Mouse (Mus musculus) retina, adult 2 months (tissue): ENCODE data around the gene Pde10a.

ENCODE experiments used
- DNase-seq: peaks from one replicate; pipeline ENCODE4 v3.0.0-alpha.2; 2012; ENCODE audit warnings: low read depth, low spot score

Pde10a gene

DNA sequence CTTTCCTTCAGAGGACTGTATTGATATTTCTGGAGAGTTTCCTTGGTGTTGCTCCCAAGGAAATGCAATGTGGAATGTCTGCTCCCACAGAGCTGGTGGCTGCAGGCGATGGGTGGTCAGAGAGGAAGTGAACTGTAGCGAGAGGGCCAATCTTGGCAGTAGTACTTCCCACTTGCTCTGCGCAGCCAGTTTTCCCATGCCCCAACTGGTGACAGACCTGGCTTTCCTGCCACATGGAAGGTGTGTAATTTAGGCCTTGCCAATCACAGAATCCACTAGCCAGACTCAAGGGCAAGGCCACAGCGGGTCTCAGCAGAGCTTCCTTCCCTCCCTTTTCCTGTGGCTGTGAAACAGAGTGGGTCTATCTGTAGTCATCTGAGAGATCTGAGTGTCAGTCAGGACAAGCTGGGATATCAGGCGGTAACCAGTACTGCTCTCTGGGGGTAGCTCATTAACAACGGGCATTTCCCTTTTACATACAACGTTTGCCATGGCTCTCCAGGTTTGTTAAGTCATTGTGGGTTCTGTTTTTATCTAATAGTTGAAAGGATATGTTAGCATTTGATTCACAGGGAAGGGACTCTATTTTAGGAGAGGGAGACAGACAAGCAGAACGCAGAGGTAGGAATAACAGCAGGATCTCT, 316.8 kb downstream of the Pde10a start:
- DNase-seq, result no peak

DNA sequence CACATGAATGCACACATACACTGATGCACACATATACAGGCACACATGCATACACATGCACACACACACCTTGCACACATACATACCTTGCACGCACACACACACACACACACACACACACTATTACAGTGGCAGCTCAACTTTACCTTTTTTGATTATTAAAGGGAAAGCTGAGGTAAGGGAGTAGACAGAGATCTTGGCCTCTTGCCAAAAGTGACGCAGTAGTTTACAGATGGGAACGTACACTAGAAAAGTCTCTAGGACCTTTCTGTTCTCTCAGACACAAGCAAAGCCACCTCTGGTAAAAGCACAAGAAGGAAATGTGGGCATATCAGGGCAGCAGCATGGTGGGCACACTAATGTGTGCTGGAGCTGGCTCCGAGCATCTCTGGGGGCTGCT, 317.5 kb downstream of the Pde10a start:
- no peak for DNase-seq

DNA sequence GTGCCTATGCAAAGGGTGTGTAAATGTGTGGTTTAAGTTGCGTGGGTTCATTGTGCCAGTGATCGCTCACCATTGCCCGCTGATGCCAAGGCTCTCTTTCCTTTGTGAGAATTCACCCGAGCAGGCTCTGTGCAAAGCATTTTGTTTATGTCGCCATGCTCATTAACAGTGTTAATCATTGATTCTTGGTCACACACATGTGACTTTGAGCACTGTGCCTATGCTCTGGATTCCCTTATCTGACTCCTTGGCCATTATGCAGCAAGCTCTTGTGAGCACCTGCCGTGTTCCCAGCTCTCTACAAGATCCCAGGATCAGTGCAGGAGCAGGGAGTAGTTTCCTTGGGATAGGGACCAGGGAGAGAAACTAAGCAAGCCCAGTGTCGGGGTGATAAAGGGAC, 318.8 kb downstream of the Pde10a start:
- no peak for DNase-seq

DNA sequence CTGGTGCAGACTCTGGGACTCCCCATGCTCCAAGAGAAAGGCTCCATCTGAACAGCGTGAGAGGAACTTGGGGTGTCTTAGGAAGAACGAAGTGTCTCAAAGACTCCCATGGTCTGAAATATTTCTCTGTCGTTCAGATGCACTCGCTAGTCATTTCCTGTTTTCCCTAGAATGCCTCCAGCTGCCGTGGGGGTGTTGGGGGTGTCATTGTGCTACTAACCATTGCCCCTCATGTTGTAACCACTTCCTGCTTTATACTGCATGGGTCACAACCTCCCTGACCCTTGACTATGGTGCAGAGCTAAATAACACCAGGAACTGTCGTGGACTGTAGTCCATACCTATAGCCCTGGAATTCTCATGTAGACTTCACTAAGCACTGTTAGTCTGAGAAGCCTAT, 321.3 kb downstream of the Pde10a start:
- no peak for DNase-seq

DNA sequence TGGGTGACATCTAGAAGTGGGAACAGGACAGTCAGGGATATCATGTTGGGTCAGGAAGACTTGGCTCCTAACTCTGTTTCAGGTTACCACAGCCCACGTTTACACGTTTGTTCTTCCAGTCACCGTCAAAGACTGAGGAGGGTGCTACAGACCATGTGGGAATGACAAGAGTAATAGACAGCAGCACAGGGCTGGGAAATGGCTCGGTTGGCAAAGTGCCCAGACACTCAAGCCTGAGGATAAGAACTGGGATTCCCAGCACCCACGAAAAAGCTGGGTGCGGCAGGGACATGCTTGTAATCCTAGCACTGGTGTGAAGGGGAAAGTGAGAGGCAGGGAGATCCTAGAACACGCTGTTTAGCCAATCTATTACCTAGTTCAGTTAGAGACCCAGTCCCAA, 322.4 kb downstream of the Pde10a start:
- no peak for DNase-seq

DNA sequence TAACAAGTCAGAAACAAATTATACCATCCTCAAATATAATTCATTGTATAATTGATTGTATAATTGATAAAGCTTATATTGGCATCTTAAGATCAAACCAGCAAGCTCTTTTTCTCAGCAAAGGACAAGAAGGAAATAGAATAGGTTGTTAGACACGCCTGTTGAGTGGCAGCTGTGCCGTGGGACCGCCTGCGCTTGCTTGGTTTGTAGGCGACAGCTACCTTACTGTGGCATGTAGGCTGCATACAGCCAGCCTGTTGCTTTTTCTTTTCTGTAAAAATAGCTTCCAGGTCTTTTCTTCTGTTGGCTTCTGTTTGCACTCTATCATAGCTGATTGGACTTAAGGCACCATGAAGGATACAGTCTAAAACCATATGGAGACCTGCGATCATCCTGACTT, 326.7 kb downstream of the Pde10a start:
- no peak for DNase-seq

DNA sequence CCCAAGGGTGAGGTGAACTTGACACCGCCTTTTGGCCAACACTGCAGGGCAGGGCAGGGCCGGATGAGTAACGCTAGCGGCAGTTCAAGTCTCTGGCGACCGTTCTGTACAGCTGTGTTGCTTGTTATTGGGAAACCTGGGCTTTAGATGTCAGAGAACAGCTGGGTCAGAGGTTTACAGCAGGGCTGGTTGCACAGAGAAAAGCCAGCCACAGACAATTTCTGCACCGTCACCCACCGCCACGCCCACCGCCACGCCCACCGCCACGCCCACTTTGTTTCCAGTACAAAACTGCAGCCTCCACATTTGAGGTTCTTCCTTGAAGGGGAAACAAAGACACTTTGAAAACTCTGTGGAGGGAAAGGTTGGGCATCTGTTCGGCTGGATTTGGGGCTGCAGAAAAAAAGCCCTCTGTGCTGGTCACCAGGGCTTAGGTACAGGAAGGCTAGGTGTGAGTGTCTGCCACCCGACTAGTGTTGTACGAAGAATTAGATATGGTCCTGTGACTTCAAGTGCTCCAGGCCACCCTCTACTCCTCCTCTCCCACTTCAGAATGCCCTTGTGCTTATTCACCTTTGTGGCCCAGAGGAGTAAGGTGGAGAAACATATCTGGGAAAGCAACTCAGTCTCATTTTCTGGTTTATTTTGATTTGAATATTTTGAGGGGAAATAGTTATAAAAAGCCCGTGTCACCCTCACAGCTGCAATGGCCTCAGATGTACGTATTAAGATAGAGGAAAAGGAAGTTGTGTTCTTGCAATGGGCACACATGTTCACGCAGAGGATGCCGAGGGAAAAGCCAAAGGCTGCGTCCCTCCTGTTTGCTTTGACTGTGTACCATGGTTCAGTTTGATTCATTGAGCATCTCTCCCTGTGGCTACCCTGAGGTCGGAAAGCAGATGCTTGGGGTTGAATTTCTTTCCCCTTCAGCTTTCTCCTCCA, 331.5 kb downstream of the Pde10a start:
- DNase-seq, result no peak

DNA sequence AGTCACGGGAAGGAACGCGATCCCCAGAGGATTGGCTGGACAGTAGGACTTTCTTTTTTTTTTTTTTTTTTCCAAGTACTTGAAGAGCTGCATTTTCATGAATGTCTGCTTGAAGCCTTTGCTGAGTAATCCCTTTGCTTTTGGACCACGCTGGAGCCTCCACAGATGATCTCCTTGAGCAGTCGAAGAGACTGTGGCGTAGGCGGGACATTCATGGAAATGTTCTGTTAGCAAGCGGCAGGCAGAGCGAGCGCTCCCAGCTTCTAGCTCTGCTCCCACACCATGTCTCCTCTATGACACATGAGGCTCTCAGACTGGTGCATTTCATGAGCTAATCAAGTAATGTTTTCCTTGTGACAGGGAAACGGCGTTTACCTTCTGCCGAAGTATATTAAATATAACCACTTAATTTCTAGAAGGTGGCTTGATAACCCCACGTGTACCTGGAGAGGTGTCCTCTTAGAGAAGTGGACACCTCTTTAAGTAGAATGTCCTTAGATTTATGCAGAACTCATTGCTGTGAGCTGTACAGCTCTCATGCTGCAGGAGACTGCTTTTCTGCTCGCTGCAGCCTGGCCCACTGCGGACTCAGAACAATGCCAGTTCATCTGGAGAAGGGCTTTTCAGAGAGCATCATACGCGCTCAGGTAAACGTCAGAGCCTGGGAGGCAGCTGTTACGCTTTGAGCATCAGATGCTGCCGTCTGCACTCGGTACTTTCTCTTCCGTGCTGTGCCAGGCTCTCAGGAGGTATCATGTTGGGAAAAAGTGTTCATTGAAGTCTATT, 333.7 kb downstream of the Pde10a start:
- no peak for DNase-seq

DNA sequence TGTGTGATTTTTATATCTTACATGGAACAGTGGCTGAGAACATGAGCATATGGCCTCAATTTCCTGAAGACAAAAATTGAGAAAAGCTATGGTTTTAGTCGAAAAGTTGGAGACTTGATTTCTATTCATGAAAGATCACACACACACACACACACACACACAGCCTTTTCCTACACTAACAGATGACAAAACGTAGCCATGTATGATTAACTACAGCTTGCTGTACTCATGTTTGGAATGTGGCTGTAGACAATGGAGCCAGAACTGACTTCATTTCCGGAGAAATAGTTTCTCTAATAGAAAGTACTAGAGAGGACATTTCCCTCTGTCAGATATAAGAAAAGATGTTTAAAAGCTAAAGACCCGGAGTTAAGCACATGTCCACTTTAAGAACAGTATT, 334.3 kb downstream of the Pde10a start:
- no peak for DNase-seq

DNA sequence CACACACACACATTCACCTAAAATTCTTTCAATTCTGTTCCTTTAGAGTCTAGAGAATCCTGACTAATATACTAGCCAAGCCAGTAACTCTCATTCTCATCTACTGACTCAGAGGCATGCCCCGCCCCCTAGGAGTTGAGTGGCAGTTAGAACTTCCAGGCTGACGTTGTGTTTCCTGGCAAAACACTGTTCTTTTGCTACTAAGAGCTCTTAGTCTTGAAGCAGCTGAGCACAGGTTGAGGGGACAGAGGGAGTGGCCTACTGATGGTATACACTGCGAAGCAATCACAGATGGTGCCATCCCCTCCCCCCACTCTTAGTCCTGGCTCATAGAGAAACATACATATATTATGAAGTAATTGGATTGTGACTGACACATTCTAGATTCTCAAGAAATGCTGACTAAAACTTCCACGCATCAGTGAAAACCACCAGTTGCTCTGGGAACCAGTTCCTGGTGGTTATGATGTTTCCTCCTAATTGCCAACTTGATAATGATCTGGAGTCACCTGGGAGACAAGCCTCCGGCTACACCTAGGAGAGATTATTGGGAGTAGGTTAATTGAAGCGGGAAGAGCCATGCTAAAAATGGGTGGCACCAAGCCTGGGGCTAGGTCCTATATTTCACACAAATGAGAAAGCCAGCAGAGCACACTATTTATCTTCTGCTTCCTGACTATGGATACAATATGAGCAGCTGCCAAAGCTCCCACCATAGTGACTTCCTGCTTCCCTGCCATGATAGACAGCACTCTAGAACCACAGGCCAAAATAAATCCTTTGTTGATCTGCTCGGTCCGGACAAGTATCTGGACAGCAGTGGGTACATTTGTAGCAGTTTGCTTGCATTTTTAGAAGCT, 339.7 kb downstream of the Pde10a start:
- DNase-seq, result no peak

DNA sequence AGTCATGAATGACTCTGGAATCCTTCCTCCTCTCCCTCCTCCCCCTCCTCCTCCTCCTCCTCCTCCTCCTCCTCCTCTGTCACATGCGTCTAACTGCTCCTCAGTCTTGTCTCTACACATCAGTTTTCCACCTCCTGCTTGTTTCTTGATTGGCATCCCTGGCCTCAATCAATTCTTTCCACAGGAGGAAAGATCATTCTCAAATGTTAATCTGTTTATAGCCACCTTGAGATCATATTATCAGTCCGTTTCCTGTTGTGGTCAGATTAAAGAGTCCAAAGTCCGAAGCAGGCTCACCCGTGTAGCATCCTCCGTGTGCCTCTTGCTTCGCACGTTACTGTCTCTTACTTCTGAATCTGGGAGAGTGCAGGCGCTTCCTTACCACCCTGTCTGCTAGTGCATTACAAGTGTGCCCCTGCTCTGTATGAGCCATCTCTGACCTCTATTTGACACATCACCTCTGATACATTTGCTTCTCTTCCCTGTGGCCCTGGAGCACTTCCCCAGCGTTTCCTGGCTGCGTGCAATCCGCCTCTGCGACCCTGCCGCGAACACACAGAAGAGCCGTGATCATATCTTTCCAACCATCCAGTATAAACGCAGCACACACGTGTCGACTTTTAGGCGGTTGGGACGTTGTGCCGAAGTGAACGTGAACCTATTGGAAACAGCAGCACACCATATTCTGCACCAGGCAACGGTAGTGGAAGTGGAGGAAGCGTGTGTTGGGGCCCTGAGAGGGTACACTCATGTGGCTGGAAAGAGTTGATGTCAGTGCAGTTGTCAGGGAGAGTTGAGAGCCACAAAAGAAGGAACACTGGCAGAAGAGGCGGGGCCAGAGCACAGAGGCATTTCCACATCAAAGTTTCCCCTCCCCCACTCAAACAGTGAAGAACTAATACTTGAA, 342.4 kb downstream of the Pde10a start:
- no peak for DNase-seq

DNA sequence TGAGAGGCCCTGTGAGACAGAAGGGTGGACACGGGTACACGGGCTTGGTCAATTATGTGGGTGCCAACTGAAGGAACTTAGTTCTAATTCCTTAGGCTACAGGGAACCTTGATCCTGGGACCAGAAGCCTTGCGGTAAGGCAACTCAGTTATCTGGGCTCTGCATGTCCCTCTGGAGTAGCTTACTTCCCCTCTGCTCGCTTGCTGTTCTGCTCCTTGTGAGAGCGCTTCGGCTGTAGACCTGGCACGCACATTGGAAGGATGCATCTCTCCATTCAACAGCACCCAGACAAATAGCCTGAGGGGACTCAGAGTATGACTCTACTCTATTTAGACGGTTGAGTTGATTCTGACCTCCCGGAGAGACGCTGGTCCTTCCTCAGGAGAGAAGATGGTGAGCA, 344.1 kb downstream of the Pde10a start:
- DNase-seq, result no peak

DNA sequence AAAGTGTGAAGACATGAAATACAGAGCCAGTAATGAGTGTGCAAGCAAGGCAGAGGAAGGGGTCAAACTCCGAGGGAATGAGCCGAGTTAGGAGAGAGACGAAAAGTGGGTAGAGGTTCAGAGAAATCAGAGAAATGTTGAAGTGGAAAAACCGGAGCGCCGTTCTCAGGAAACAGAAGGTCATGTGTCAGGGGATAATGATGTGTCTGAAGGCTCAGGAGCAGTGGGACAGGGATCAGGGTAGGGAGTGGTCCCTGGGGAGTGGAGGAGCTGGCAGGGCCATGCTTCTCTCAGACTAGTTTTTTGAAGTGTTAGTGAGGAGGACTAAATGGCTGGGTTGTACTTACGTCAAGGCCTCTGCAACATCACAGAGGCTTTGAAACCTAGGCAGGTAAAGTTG, 345.7 kb downstream of the Pde10a start:
- DNase-seq, result no peak

DNA sequence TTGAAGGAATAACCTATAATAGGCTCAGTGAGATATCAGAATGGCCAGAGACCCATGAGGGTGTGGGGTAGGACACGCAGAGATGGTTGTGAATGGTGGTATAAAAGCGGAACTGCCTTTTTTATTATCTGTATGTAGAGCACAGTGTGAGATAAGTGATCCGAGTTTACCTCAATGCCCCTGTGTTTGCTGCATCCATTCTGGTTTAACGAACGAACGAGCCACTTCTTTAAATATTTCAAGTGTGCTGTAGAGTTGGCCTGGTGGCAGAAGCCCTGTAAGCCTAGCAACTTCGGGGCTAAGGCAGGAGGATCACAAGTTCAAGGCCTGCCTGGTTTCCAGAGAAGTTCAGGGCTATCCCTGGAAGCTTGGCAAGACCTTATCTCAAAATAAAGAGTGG, 346.2 kb downstream of the Pde10a start:
- DNase-seq, result no peak

DNA sequence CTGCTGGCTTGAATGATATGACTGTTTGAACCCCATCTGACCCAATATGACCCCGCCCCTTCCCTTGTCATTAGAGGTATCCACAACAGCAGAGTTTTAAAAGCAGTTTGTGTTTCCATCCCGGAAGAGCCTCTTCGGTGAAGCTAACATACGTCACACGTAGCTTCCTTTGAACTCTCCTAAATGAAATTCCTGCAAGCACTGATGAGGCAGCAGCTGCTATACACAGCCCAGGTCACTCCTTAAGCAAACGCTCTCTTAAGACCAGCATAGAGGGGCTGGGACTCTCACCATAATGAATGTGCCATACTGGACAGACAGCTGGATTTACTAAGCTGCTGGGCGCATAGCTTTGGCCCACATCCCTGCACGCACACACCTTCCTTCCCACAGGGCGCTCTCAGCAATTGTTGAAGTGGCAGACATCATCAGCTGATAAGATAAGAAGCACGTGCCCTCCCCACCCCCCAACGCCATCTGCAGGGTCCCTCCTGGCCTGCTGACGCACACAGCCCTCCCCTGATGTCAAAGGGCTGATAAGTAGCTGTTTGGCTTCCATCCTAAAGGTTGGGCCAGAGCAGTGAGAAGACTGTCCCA, 346.9 kb downstream of the Pde10a start:
- no peak for DNase-seq

DNA sequence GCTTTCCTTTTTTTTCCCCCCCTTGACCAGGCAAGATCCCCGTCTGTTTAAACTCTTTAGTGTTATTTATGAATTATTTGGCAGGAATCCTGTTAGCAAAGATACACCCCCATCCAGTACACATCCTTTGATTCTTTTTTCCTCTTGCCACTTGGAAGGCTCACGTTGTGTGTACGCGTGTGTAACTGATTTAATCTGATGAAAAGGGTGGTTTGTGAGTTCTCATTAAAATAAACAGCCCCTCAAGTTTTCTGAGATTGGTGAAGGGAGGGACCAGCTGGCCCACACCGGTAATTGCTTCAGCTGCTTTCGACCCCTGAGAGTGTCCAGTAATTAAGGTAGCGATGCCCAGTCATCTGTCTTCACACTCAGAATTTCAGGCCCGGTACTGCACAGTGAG, 347.4 kb downstream of the Pde10a start:
- DNase-seq, result no peak

DNA sequence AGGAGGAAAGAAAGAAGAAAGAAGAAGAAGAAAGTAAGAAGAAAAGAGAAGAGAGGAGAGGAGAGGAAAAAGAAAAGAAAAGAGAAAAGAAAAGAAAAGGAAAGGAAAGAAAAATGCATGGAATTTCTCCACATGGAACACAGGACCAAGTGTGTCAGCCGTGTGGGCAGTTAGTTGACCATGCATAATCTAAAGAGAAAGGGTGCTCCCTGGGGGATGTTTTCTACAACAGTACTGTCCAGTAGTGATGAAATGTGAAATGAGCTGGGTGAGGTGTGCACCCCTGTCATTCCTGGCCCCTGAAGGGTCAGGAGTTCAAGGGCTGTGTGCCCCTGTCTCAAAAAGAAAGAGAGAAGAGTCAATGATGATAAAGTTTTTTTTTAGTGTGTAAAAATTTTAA, 352.9 kb downstream of the Pde10a start:
- no peak for DNase-seq

DNA sequence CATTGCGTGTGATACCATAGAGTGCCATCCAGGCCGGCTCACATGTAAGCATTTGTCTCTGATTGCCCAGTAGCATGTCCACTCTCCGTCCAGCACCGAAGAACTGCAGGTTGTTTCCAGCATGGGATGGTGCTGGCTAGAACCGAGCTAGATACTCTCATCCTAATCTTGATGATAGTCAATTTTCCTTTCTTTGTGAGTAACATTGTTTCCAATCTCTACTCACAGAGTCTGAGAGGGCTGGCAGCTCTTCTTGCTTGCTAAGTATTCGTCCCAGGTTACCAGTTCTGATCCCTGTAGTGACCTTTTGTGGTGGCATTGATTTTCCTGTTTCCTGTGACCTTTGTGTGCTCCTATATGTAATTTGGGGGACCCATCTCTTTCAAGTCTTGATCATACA, 356.5 kb downstream of the Pde10a start:
- DNase-seq, result no peak

DNA sequence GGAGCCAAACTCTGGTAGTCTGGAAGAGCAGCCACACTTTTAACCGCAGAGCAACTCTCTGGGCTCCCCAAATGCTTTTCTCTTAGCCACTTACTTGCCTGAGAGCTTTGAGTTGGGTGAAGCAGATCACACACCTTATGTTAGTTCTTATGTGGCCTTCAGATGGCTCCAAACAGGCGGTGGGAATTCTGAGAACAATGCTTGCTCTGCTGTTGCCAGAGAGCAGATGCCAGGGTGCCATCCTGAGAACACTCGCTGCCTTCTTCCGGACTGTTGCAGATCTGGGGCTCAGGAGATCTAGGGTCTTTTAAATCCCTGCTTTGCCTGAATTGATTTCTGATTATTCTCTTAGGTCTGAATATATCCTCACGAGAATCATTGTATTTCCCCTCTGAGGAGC, 359.5 kb downstream of the Pde10a start:
- DNase-seq, result no peak

DNA sequence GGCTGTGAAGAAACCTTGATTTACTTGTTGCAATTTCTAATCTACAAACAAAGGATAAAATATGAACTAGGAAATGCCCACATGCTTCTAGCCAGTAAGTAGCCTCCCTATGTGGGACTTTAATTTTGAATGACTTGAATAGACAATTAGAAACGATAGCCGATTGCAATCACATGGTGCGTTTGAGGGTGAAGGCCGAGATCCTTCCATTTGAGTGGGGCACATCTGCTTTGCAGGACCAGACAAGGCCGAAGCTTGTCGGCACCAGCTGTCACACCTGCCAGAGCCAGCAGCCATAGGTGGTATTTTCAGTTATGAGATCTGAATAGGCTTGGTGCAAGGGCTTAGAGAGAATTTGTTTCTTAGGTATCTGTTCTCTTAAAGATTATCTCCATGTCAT, 360.7 kb downstream of the Pde10a start:
- DNase-seq, result no peak
